Comparison of ENCODE assay signal across 18 mouse cellular contexts in the genomic region with DNA sequence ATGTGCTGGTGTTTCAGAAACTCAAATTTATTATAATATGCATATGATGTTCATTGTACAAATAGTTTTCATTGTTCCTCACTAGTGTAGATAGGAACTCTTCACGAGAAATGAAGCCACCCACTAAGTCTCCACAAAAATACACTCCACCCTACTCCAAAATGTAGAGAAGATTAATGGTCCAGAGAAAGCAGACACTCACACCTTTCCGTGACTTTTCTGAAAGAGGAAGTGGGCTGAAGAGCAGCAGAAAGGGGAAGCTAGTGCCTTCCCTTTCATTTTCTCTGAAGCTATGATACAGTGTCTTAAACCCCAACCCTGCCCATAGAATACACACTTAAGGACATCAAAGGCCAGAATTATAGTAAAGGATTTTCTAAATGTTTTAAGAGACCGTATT. TPM values are rescaled to one million over a fixed set of nuclear protein-coding genes. Genes with fewer than 3 reads are reported as not detected.
DNase-seq lines count a peak whose midpoint lies in the region; ATAC-seq and TF ChIP-seq lines count a peak whose summit lies in the region.
"Had no signal": no experiment of that assay in that cellular context is flagged by ENCODE, and none has a peak within 500 bp of the region (broad histone marks: within the 10 kb centered on the region; RNA-seq: fewer than 3 reads in every experiment).

No protein-coding gene starts in this region.

- H3K27ac ChIP-seq in spleen, adult 2 months (ENCODE audit: insufficient read depth, low read length): peak overlapping the region; percentile 93
- H3K27ac ChIP-seq: embryonic facial prominence, embryonic 12.5 days; forebrain, embryonic 10.5 days; heart, embryonic 13.5 days; kidney, embryonic 15.5 days had no signal

- no peak for TF ChIP-seq CTCF in spleen, adult 2 months (IDR thresholded peaks at IDR 0.05; ENCODE audit: extremely low read depth, insufficient read depth, insufficient read length, insufficient replicate concordance)

- H3K4me1 ChIP-seq in spleen, adult 2 months (ENCODE audit: control insufficient read depth, insufficient read depth, insufficient read length): peaks cover 20% of the 10 kb centered on the region
- H3K4me1 ChIP-seq: forebrain, embryonic 10.5 days had no signal

- H3K36me3 ChIP-seq in spleen, adult 2 months (ENCODE audit: control insufficient read depth, insufficient read depth, low read length): no peaks in the 10 kb centered on the region
- H3K36me3 ChIP-seq: embryonic facial prominence, embryonic 12.5 days; forebrain, embryonic 10.5 days; heart, embryonic 13.5 days; kidney, embryonic 15.5 days had no signal

- DNase-seq in spleen, adult 2 months (ENCODE audit: low read depth in 1 of 2, low spot score in 2 of 2): peak; percentile 25 to 62
- DNase-seq in spleen, postnatal 14 days (ENCODE audit: low spot score in 2 of 2): no peak
- DNase-seq in c-Kit-positive CD71-negative TER-119-negative erythroid progenitor cells, embryonic 14.5 days (ENCODE audit: low read depth): peak; percentile 16
- DNase-seq in right cerebral cortex, postnatal 25 days: no peak
- DNase-seq in urinary bladder, postnatal 36 days (ENCODE audit: low spot score in 2 of 2): no peak
- DNase-seq in urinary bladder, postnatal 10 days (ENCODE audit: low spot score): no peak
- DNase-seq: adrenal gland, postnatal 25 days; cerebellum, postnatal 25 days; gastrocnemius, postnatal 14 days; heart, postnatal 4 days; lung, adult 18-20 months had no signal

- 7% methylated on average over 3 of the region's 3 CpGs for WGBS in spleen, adult 2 months

- peak; percentile 79 for ATAC-seq in CD4-positive, CD25-positive, alpha-beta regulatory T cell, adult 4 months
- ATAC-seq in monocyte, adult 5-6 weeks (replicated peaks; ENCODE audit: insufficient number of reproducible peaks, low FRiP score, low TSS enrichment, poor library complexity, severe bottlenecking): peak; percentile 96

- no peak for TF ChIP-seq POLR2A in spleen, adult 2 months (IDR thresholded peaks at IDR 0.05; ENCODE audit: low read depth, low read length)

- no peak overlapping the region for H3K4me3 ChIP-seq in spleen, adult 2 months (ENCODE audit: extremely low read depth, insufficient read depth, insufficient read length)
- H3K4me3 ChIP-seq: embryonic facial prominence, embryonic 12.5 days; forebrain, embryonic 10.5 days; heart, embryonic 13.5 days; kidney, embryonic 15.5 days had no signal

- H3K27me3 ChIP-seq in spleen, adult 2 months (ENCODE audit: control insufficient read depth, insufficient read depth, low read length): no peaks in the 10 kb centered on the region
- H3K27me3 ChIP-seq: embryonic facial prominence, embryonic 12.5 days; heart, embryonic 13.5 days; kidney, embryonic 15.5 days had no signal

RNA-seq across cellular contexts. Expression of a gene that starts 19.8 kb away (rescaled TPM):
- 12.8 and 24.8 TPM in 2 replicates for polyA plus RNA-seq in spleen, adult 2 months (2012; rRNA removed)
- 10 to 100 TPM; 71.8 to 75.2 TPM for polyA plus RNA-seq in CD4-positive, CD25-positive, alpha-beta regulatory T cell, adult 4 months (2017; shearing (Covaris generic))
- total RNA-seq in monocyte, adult 5-6 weeks (2017): 87.0 to 108 TPM (median 106 TPM) in 3 replicates

RNA-seq across cellular contexts. Expression of a gene that starts 56.1 kb away (rescaled TPM):
- 0.48 TPM in 1 of 2 replicates, not detected in the other for polyA plus RNA-seq in spleen, adult 2 months (2012; rRNA removed)
- 10 to 100 TPM; 13.2 to 14.3 TPM for polyA plus RNA-seq in CD4-positive, CD25-positive, alpha-beta regulatory T cell, adult 4 months (2017; shearing (Covaris generic))
- not detected in 3 replicates for total RNA-seq in monocyte, adult 5-6 weeks (2017)
- total RNA-seq: megakaryocyte-erythroid progenitor cell, adult 5-6 weeks had no signal

Comparison
In these comparisons a context has a peak if more than half of its experiments do, and no peak if none do; other contexts are left out.
1. DNase-seq: peak in spleen, adult 2 months (2 of 2) and c-Kit-positive CD71-negative TER-119-negative erythroid progenitor cells, embryonic 14.5 days (single experiment); none in spleen, postnatal 14 days (0 of 2), right cerebral cortex, postnatal 25 days (single experiment), urinary bladder, postnatal 36 days (0 of 2) and urinary bladder, postnatal 10 days (single experiment).